Mouse (Mus musculus) testis, postnatal 14 days (tissue): Measurements from ENCODE around the gene Gm7356.
"Not testable (repeated sequence)": the region's sequence is repeated elsewhere in the genome, so short reads cannot be mapped to it uniquely, and the experiment has no call there.

Source experiments
- DNase-seq: peaks from one replicate; pipeline ENCODE4 v3.0.0; 2021; ENCODE audit warnings: low spot score

Gm7356 gene

DNA sequence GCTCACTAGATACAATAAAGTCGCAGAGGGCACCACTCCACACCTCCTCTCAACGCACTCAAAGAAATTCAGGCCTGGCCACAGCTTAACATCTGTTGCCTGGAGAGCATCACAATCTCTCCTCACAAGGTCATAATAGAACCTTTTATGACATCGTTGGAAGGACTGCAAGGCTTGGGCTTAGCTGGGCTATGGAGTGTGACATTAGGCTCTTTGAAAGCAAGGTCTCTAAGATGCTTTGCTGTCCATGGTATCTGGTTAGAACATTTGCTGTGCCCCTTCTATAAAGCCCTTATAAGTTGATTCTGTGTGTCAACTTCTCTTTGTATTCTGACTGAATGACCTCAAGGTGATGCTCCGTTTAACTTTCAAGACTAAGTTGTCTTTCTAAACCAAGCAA is at the start of gene Gm7356:
Gm7356 (minus strand) TSS at position 101 of the 400 bp plus-strand sequence.
- not testable (repeated sequence) for DNase-seq

- not testable (repeated sequence) for DNase-seq
Observed at GRCm38 (mm10) chr17:14041880-14042279, 38.4 kb upstream of the Gm7356 start.

GRCm38 (mm10) chr17:14037012-14037411 is 33.5 kb upstream of the Gm7356 start:
- not testable (repeated sequence) for DNase-seq

- DNase-seq, result not testable (repeated sequence)
Observed at GRCm38 (mm10) chr17:14036113-14036512, 32.6 kb upstream of the Gm7356 start.

DNA sequence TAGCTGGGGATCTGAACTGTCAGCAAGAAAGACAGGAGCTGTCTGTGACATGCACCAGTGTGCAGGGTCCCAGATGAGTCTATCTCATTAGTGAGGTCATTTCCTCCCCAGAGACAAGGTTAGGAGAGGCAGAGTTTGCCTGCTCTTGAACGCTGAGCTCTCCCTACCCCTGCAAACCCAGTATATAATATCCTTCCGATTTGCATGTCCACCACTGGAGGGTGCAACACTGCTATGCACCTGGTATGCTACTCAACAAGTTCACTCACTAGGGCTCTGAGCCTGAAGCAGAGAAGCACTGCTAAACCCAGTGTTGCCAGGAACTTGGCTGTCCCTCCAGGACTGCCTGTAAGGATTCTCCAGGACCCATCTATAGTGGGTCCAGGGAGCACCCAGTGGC is 10.1 kb downstream of the Gm7356 start:
- DNase-seq, result not testable (repeated sequence)

GRCm38 (mm10) chr17:13987690-13988089 is 15.8 kb downstream of the Gm7356 start:
- no peak for DNase-seq

- DNase-seq, result not testable (repeated sequence)
Observed at GRCm38 (mm10) chr17:13970796-13971195, 32.7 kb downstream of the Gm7356 start.

- DNase-seq, result not testable (repeated sequence)
Observed at GRCm38 (mm10) chr17:13969917-13970316, 33.6 kb downstream of the Gm7356 start.

DNA sequence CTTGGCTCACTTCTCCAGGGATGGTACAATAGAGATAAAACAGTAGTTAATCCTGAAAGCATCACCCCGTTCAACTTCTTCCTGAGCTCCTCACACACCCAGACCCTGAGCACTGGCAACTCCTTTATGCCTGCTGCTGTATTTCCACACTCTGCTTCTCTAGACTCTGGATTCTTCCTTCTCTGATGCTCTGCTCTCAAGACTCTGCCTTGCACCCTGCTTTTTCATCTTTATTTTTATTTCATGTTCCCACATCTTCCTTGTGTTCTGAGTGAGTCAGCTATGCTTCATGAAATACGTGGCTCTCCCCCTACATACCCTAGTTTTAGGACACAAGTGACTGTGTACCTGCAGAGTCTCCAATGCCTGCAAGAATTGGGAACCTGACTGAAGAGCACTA is 38.5 kb downstream of the Gm7356 start:
- not testable (repeated sequence) for DNase-seq

GRCm38 (mm10) chr17:13962245-13962644 is 41.3 kb downstream of the Gm7356 start:
- DNase-seq, result not testable (repeated sequence)

- DNase-seq, result not testable (repeated sequence)
Observed at GRCm38 (mm10) chr17:13958129-13958528, 45.4 kb downstream of the Gm7356 start.

DNA sequence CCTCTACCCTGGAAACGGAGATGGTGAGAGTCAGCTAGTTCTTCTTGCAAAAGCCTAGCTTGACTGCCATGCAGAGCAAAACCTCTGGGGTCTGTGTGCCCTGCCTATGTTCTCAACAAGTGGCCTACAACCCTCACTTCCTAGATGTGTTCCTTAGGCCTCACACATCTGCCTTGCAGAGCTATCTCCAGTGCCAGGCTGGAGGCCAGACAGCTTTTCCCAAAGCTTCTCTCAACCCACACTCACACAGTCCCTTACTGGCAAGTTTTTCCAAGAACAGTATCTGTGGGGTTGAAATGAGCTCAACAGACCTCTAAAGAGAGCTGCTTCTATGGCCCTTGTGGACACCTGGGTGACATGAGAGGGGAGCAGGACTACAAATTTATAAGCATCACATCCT is 51.9 kb downstream of the Gm7356 start:
- not testable (repeated sequence) for DNase-seq
